Mouse (Mus musculus): ENCODE measurements around the gene Sult2a7.

GRCm38 (mm10) chr7:14492886-14493285 is 1.1 kb downstream of the Sult2a7 start:
- TF ChIP-seq POLR2A (IDR thresholded peaks at IDR 0.05; ENCODE audit: borderline replicate concordance, low read depth, low read length) (no peak), CTCF (IDR thresholded peaks at IDR 0.05; ENCODE audit: low read depth, low read length) (no peak)
